In the genomic region with DNA sequence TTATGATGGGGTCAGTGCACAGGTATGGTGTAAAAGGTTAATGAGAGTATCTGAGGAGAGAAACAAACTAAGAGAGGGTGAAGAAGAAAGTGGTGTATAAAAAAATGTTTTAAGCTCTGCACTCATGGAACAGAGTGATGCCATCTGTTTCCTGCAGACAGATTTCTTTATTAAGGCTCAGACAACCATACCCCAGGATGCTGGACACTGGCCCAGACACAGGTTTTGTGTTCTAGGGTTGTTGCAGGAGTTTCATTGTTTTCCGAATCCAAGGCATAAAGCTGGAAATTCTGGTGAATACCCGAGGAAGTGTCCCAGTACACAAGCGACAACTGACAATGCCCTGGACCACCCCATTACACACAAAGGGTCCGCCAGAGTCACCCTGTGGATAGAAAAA, we compare ENCODE assay signal across 41 mouse cellular contexts. TPM values are rescaled to one million over a fixed set of nuclear protein-coding genes. Genes with fewer than 3 reads are reported as not detected.
DNase-seq lines count a peak whose midpoint lies in the region; ATAC-seq and TF ChIP-seq lines count a peak whose summit lies in the region.
"Had no signal": no experiment of that assay in that cellular context is flagged by ENCODE, and none has a peak within 500 bp of the region (broad histone marks: within the 10 kb centered on the region; RNA-seq: fewer than 3 reads in every experiment).

No protein-coding gene starts in this region.

- H3K4me2 ChIP-seq in midbrain, postnatal 0 days (ENCODE audit: low read depth, low read length, poor library complexity, severe bottlenecking) = no peak overlapping the region
- H3K4me2 ChIP-seq: heart, embryonic 13.5 days; kidney, embryonic 15.5 days; liver, embryonic 12.5 days; midbrain, embryonic 12.5 days had no signal

- TF ChIP-seq CTCF in left cerebral cortex, adult 2 months (IDR thresholded peaks at IDR 0.05) = no peak
- no peak for TF ChIP-seq CTCF in midbrain, postnatal 0 days (IDR thresholded peaks at IDR 0.05)

- H3K4me3 ChIP-seq in left cerebral cortex, adult 2 months = no peak overlapping the region
- H3K4me3 ChIP-seq in midbrain, postnatal 0 days (ENCODE audit: low read depth, low read length) = no peak overlapping the region
- H3K4me3 ChIP-seq: erythroblast, embryonic 14.5 days; gastrocnemius, adult 2 months; heart, adult 2 months; heart, embryonic 13.5 days; kidney, embryonic 15.5 days; layer of hippocampus, adult 2 months; liver, embryonic 12.5 days; megakaryocyte, embryonic 14.5 days; midbrain, embryonic 12.5 days had no signal

- H3K27me3 ChIP-seq in midbrain, postnatal 0 days (ENCODE audit: insufficient read depth, low read length) = no peaks in the 10 kb centered on the region
- H3K27me3 ChIP-seq: heart, embryonic 13.5 days; kidney, embryonic 15.5 days; liver, embryonic 12.5 days; megakaryocyte, embryonic 14.5 days; midbrain, embryonic 12.5 days had no signal

- H3K9me3 ChIP-seq in midbrain, postnatal 0 days (ENCODE audit: low read length) = no peaks in the 10 kb centered on the region
- H3K9me3 ChIP-seq: heart, embryonic 13.5 days; kidney, embryonic 15.5 days; liver, embryonic 12.5 days; megakaryocyte, embryonic 14.5 days; midbrain, embryonic 12.5 days had no signal

- 77% methylated on average over 4 of the region's 4 CpGs for WGBS in midbrain, postnatal 0 days

- intact Hi-C loops in left cerebral cortex, postnatal 4 days (cut with DNase I) = no loop called here
- intact Hi-C loops in left cerebral cortex, adult 2 months (cut with DNase I) = no loop called here

- H3K27ac ChIP-seq in left cerebral cortex, adult 2 months = no peak overlapping the region
- no peak overlapping the region for H3K27ac ChIP-seq in midbrain, postnatal 0 days (ENCODE audit: low read depth, low read length)
- H3K27ac ChIP-seq: gastrocnemius, adult 2 months; heart, adult 2 months; heart, embryonic 13.5 days; kidney, embryonic 15.5 days; layer of hippocampus, adult 2 months; liver, embryonic 12.5 days; midbrain, embryonic 12.5 days; stomach, postnatal 0 days had no signal

- H3K36me3 ChIP-seq in midbrain, postnatal 0 days (ENCODE audit: insufficient read depth, low read length) = no peaks in the 10 kb centered on the region
- H3K36me3 ChIP-seq: heart, embryonic 13.5 days; kidney, embryonic 15.5 days; liver, embryonic 12.5 days; midbrain, embryonic 12.5 days had no signal

- DNase-seq in left cerebral cortex, postnatal 4 days = peak; percentile 29
- DNase-seq in left cerebral cortex, adult 2 months (ENCODE audit: extremely low spot score in 1 of 2, low spot score in 2 of 2) = no peak
- peak; percentile 35 for DNase-seq in cerebellum, adult 8-10 months
- DNase-seq in cerebellum, postnatal 25 days = peak; percentile 52 to 74
- DNase-seq in midbrain, postnatal 0 days (ENCODE audit: low spot score) = no peak
- no peak for DNase-seq in adrenal gland, adult (ENCODE audit: inconsistent age in 2 of 2, low spot score in 1 of 2)
- DNase-seq: adrenal gland, adult 8-10 months; B cell, adult 2 months; gastrocnemius, adult 2 months; gastrocnemius, postnatal 36 days; heart, adult 2 months; heart, postnatal 10 days; kidney, adult 18-20 months; kidney, postnatal 36 days; liver, postnatal 0 days; lung, postnatal 4 days; right cerebral cortex, postnatal 25 days; thymus, adult 2 months; thymus, postnatal 36 days had no signal

- ATAC-seq in midbrain, postnatal 0 days (ENCODE audit: low FRiP score) = no peak
- ATAC-seq: activated CD4-positive, CD25-positive, alpha-beta regulatory T cell, adult 4 months; forebrain, embryonic 16.5 days; hindbrain, embryonic 16.5 days; liver, embryonic 12.5 days; liver, postnatal 0 days had no signal

- no peaks in the 10 kb centered on the region for H3K4me1 ChIP-seq in midbrain, postnatal 0 days (ENCODE audit: insufficient read depth, low read length)
- H3K4me1 ChIP-seq: heart, embryonic 13.5 days; kidney, embryonic 15.5 days; liver, embryonic 12.5 days; megakaryocyte, embryonic 14.5 days; midbrain, embryonic 12.5 days had no signal

- no peak overlapping the region for H3K9ac ChIP-seq in midbrain, postnatal 0 days (replicated peaks; ENCODE audit: low read length, poor library complexity, severe bottlenecking)
- H3K9ac ChIP-seq: heart, embryonic 13.5 days; kidney, embryonic 15.5 days; liver, embryonic 12.5 days; liver, postnatal 0 days; midbrain, embryonic 12.5 days had no signal

RNA-seq across cellular contexts. Expression of a gene that starts 3.1 kb away (rescaled TPM):
- not detected for total RNA-seq in left cerebral cortex, postnatal 4 days (2021)
- not detected for total RNA-seq in left cerebral cortex, adult 2 months (2021)
- total RNA-seq in midbrain, postnatal 0 days (2014; rRNA removed) = not detected in 2 replicates
- not detected in 2 replicates for polyA plus RNA-seq in midbrain, postnatal 0 days (2015; fragmentation: Nextera tagmentation; extraction: Ambion mirVana)
- total RNA-seq: adrenal gland, adult 8-10 months; gastrocnemius, adult 2 months; gastrocnemius, postnatal 36 days; heart, adult 2 months; heart, postnatal 10 days; layer of hippocampus, adult 2 months; layer of hippocampus, postnatal 14 days; left cerebral cortex, adult 8-10 months; left cerebral cortex, postnatal 36 days had no signal
- polyA plus RNA-seq: activated CD4-positive, CD25-positive, alpha-beta regulatory T cell, adult 4 months; cortical plate, adult 2 months; forebrain, embryonic 11.5 days; forebrain, embryonic 16.5 days; heart, embryonic 13.5 days; hindbrain, embryonic 16.5 days; midbrain, embryonic 12.5 days; neural tube, embryonic 14.5 days; thymus, adult 2 months had no signal

RNA-seq across cellular contexts. Expression of a gene that starts 19.9 kb away (rescaled TPM):
- total RNA-seq in left cerebral cortex, postnatal 4 days (2021) = 1 to 10 TPM; 3.1 to 4.8 TPM
- total RNA-seq in left cerebral cortex, adult 2 months (2021) = not detected
- total RNA-seq in midbrain, postnatal 0 days (2014; rRNA removed) = 0.38 TPM in 1 of 2 replicates, not detected in the other
- polyA plus RNA-seq in midbrain, postnatal 0 days (2015; fragmentation: Nextera tagmentation; extraction: Ambion mirVana) = not detected in 2 replicates
- total RNA-seq: hematopoietic stem cell, adult 5-6 weeks; layer of hippocampus, postnatal 14 days; left cerebral cortex, adult 8-10 months; left cerebral cortex, postnatal 36 days had no signal
- polyA plus RNA-seq: activated CD4-positive, CD25-positive, alpha-beta regulatory T cell, adult 4 months; cortical plate, adult 2 months; erythroblast, embryonic 14.5 days; forebrain, embryonic 11.5 days; forebrain, embryonic 16.5 days; hindbrain, embryonic 16.5 days; kidney, embryonic 15.5 days; liver, embryonic 12.5 days; midbrain, embryonic 12.5 days; neural tube, embryonic 14.5 days had no signal

RNA-seq across cellular contexts. Expression of a gene that starts 20.4 kb away (rescaled TPM):
- under 1 TPM in 1 of 2 experiments, not detected in 1; 0.40 TPM for total RNA-seq in left cerebral cortex, postnatal 4 days (2021)
- not detected for total RNA-seq in left cerebral cortex, adult 2 months (2021)
- not detected in 2 replicates for total RNA-seq in midbrain, postnatal 0 days (2014; rRNA removed)
- 0.21 TPM in 1 of 2 replicates, not detected in the other for polyA plus RNA-seq in midbrain, postnatal 0 days (2015; fragmentation: Nextera tagmentation; extraction: Ambion mirVana)
- total RNA-seq: adrenal gland, adult 8-10 months; gastrocnemius, adult 2 months; gastrocnemius, postnatal 36 days; heart, adult 2 months; heart, postnatal 10 days; layer of hippocampus, adult 2 months; layer of hippocampus, postnatal 14 days; left cerebral cortex, adult 8-10 months; left cerebral cortex, postnatal 36 days had no signal
- polyA plus RNA-seq: activated CD4-positive, CD25-positive, alpha-beta regulatory T cell, adult 4 months; cortical plate, adult 2 months; forebrain, embryonic 11.5 days; forebrain, embryonic 16.5 days; heart, adult 2 months; intestine, embryonic 14.5 days; lung, embryonic 16.5 days; midbrain, embryonic 12.5 days; neural tube, embryonic 14.5 days had no signal

RNA-seq across cellular contexts. Expression of a gene that starts 38.4 kb away (rescaled TPM):
- total RNA-seq in left cerebral cortex, postnatal 4 days (2021) = not detected
- not detected for total RNA-seq in left cerebral cortex, adult 2 months (2021)
- not detected in 2 replicates for total RNA-seq in midbrain, postnatal 0 days (2014; rRNA removed)
- polyA plus RNA-seq in midbrain, postnatal 0 days (2015; fragmentation: Nextera tagmentation; extraction: Ambion mirVana) = not detected in 2 replicates
- total RNA-seq: adrenal gland, adult 8-10 months; adrenal gland, postnatal 4 days; gastrocnemius, adult 2 months; gastrocnemius, postnatal 36 days; heart, adult 2 months; heart, postnatal 10 days; hematopoietic stem cell, adult 5-6 weeks; layer of hippocampus, adult 2 months; layer of hippocampus, postnatal 14 days; left cerebral cortex, adult 8-10 months; left cerebral cortex, postnatal 36 days had no signal
- polyA plus RNA-seq: activated CD4-positive, CD25-positive, alpha-beta regulatory T cell, adult 4 months; cortical plate, adult 2 months; erythroblast, embryonic 14.5 days; forebrain, embryonic 11.5 days; forebrain, embryonic 16.5 days; heart, adult 2 months; heart, embryonic 13.5 days; hindbrain, embryonic 16.5 days; intestine, embryonic 14.5 days; kidney, embryonic 15.5 days; liver, embryonic 12.5 days; liver, postnatal 0 days; lung, embryonic 16.5 days; midbrain, embryonic 12.5 days; neural tube, embryonic 14.5 days; spleen, adult 2 months; stomach, postnatal 0 days; thymus, adult 2 months had no signal

RNA-seq across cellular contexts. Expression of a gene that starts 40.2 kb away (rescaled TPM):
- total RNA-seq in left cerebral cortex, postnatal 4 days (2021) = not detected
- total RNA-seq in left cerebral cortex, adult 2 months (2021) = not detected
- not detected in 2 replicates for total RNA-seq in midbrain, postnatal 0 days (2014; rRNA removed)
- polyA plus RNA-seq in midbrain, postnatal 0 days (2015; fragmentation: Nextera tagmentation; extraction: Ambion mirVana) = not detected in 2 replicates
- total RNA-seq: adrenal gland, adult 8-10 months; adrenal gland, postnatal 4 days; gastrocnemius, adult 2 months; gastrocnemius, postnatal 36 days; heart, adult 2 months; hematopoietic stem cell, adult 5-6 weeks; layer of hippocampus, adult 2 months; layer of hippocampus, postnatal 14 days; left cerebral cortex, adult 8-10 months; left cerebral cortex, postnatal 36 days had no signal
- polyA plus RNA-seq: activated CD4-positive, CD25-positive, alpha-beta regulatory T cell, adult 4 months; cortical plate, adult 2 months; erythroblast, embryonic 14.5 days; forebrain, embryonic 11.5 days; forebrain, embryonic 16.5 days; heart, adult 2 months; heart, embryonic 13.5 days; hindbrain, embryonic 16.5 days; kidney, embryonic 15.5 days; lung, embryonic 16.5 days; midbrain, embryonic 12.5 days; neural tube, embryonic 14.5 days had no signal

Comparison
In these comparisons a context has a peak if more than half of its experiments do, and no peak if none do; other contexts are left out.
1. DNase-seq: peak in left cerebral cortex, postnatal 4 days (single experiment), cerebellum, adult 8-10 months (single experiment) and cerebellum, postnatal 25 days (2 of 2); none in left cerebral cortex, adult 2 months (0 of 2), midbrain, postnatal 0 days (single experiment) and adrenal gland, adult (0 of 2).